Mouse (Mus musculus) ES-E14 (cell line): ENCODE measurements around the gene Csrp1. TPM values are rescaled to one million over a fixed set of nuclear protein-coding genes. Genes with fewer than 3 reads are reported as not detected.
A peak's percentile ranks its signal among the peaks of the same experiment; 100 is the strongest.

Experiments used
- DNase-seq: peaks from one replicate; pipeline ENCODE4 v3.0.0-alpha.2; 2013; ENCODE audit warnings: low read depth, low spot score
- H3K27ac ChIP-seq: 2 replicates; pipeline ENCODE4 v1.5.1; 2012; ENCODE audit warnings: low read depth, mild to moderate bottlenecking, low read length, moderate library complexity, mixed read lengths; ENCODE audit not compliant: poor library complexity, insufficient read depth, severe bottlenecking
- H3K36me3 ChIP-seq: 2 replicates; pipeline ENCODE4 v1.6.1; 2012; ENCODE audit warnings: mild to moderate bottlenecking, low read length, moderate library complexity, mixed read lengths; ENCODE audit not compliant: control insufficient read depth, poor library complexity, insufficient read depth, severe bottlenecking
- H3K4me1 ChIP-seq, 2 experiments: fragments of 150-350 bp in 1 of 2; sonication (generic) in 1 of 2; 2 replicates each; pipeline ENCODE4 v1.6.1; 2012; ENCODE audit warnings: low read length in 2 of 2, mild to moderate bottlenecking in 1 of 2, mixed read lengths in 1 of 2; ENCODE audit not compliant: control insufficient read depth in 2 of 2, insufficient read depth in 2 of 2, poor library complexity in 1 of 2
- H3K4me3 ChIP-seq, 2 experiments: fragments of 150-350 bp in 1 of 2; sonication (generic) in 1 of 2; 2 replicates each; pipeline ENCODE4 v1.5.1; 2012; ENCODE audit warnings: low read length in 2 of 2, low read depth in 1 of 2, mild to moderate bottlenecking in 1 of 2, mixed read lengths in 1 of 2; ENCODE audit not compliant: insufficient read depth in 1 of 2, poor library complexity in 1 of 2, severe bottlenecking in 1 of 2
- H3K9ac ChIP-seq: 2 replicates; pipeline ENCODE4 v1.6.1; 2012; ENCODE audit warnings: low read depth, mild to moderate bottlenecking, low read length, mixed read lengths; ENCODE audit not compliant: poor library complexity, insufficient read depth, severe bottlenecking
- H3K9me3 ChIP-seq: fragments of 150-350 bp; sonication (generic); 2 replicates; pipeline ENCODE4 v1.6.1; 2012; ENCODE audit warnings: low read depth, mild to moderate bottlenecking, low read length; ENCODE audit not compliant: control insufficient read depth, insufficient read depth
- CHD2 ChIP-seq: IDR thresholded peaks from 2 replicates; pipeline ENCODE4 v1.6.1; 2014; ENCODE audit warnings: mild to moderate bottlenecking, low read depth, low read length, inconsistent platforms
- HCFC1 ChIP-seq: IDR thresholded peaks from 2 replicates; pipeline ENCODE4 v1.6.1; 2012; ENCODE audit warnings: low read length, inconsistent platforms, borderline replicate concordance; ENCODE audit not compliant: insufficient read depth
- MAFK ChIP-seq: IDR thresholded peaks from 2 replicates; pipeline ENCODE4 v1.6.1; 2014; ENCODE audit warnings: mild to moderate bottlenecking, low read depth, low read length, inconsistent platforms; ENCODE audit not compliant: insufficient read depth
- ZC3H11A ChIP-seq: IDR thresholded peaks from 2 replicates; pipeline ENCODE4 v1.6.1; 2012; ENCODE audit warnings: low read depth, mild to moderate bottlenecking, inconsistent platforms, low read length, borderline replicate concordance
- ZNF384 ChIP-seq: IDR thresholded peaks from 2 replicates; pipeline ENCODE4 v1.6.1; 2012; ENCODE audit warnings: low read depth, low read length, inconsistent platforms
- in situ Hi-C, 2 experiments: fragments of 600-800 bp; cut with MboI; formaldehyde crosslinking; loops; one replicate each; pipeline ENCODE4 v1.15.1; 2025; ENCODE audit warnings: low sequenced_read_pairs in 2 of 2, inconsistent platforms in 1 of 2; ENCODE audit not compliant: unreplicated experiment in 2 of 2
- total RNA-seq: library from RNA; depleted of rRNA; stranded (reverse); fragments of 300-350 nt; gene quantifications from 2 replicates; pipeline ENCODE4 v1.2.3, GENCODE M21; 2012

Csrp1 gene
- total RNA-seq, 1 experiment, result 131 TPM

- no peaks in the 10 kb centered on the region for H3K36me3 ChIP-seq
- peak; percentile 79 for DNase-seq
- no peaks in the 10 kb centered on the region for H3K9me3 ChIP-seq
- peak overlapping the region; percentile 48 for H3K27ac ChIP-seq
- no peak overlapping the region for H3K9ac ChIP-seq
- peaks cover 7 to 32% of the 10 kb centered on the region in 2 experiments; a peak in 3 of 4 replicates for H3K4me1 ChIP-seq
- TF ChIP-seq HCFC1, result no peak
- no peak overlapping the region for H3K4me3 ChIP-seq
- in situ Hi-C loops, result no loop called here
Observed at GRCm38 (mm10) chr1:135792143-135792939, 72.5 kb downstream of the Csrp1 start.

DNA sequence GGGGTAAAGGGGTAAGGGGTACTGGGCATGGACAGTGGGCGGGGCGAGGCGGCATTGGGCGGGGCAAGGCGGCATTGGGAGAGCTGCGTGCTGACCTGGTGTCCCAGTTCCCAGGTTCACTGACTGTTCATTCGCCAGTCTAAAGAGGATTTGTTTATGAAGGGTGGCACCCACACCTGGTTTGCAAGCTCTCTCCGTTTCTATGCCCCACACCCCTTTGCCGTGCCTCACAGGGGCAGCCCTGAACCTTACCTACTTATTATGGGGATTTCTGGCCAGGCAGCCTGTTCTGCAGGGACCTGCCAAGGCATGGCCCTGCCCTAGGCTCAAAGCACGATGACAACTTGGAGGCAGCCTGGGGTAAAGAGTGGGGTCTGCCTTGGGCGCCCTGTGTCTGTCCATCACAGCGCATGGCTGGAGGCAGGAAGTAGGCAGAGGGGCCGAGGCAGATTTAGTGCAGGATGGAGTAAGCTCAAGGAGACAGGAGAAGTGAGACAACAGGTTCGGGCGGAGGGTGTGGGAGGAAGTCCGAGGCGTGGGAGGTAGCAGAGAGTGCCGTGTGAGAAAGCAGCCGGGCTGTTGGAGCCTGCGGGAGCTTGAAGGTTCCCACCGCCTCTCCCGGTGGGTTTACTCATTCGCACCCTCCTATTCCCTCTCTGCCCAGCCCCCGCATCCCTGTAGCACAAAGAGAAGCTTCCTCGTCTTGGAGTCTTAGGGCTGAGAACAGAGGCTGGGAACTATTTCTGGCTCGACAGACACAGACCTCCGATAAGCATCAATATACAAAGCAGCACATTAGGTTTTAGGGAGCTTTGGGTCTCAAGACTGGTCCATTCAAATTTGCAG is 73.7 kb downstream of the Csrp1 start:
- TF ChIP-seq CHD2, result no peak
- no peak for TF ChIP-seq ZNF384
- no peak for TF ChIP-seq MAFK
- TF ChIP-seq ZC3H11A, result no peak
- no peak for TF ChIP-seq HCFC1
- in situ Hi-C loops, result no loop called here
- Histone ChIP-seq H3K4me1 (peaks cover 7 to 32% of the 10 kb centered on the region in 2 experiments; a peak in 3 of 4 replicates), H3K36me3 (no peaks in the 10 kb centered on the region), H3K9me3 (no peaks in the 10 kb centered on the region), H3K9ac (peak overlapping the region; percentile 8; the same call in 1 of the 2 replicates), H3K4me3 (peak overlapping the region; percentile 40 to 46; a peak in 3 of 4 replicates), H3K27ac (no peak overlapping the region)
- DNase-seq, result no peak

DNA sequence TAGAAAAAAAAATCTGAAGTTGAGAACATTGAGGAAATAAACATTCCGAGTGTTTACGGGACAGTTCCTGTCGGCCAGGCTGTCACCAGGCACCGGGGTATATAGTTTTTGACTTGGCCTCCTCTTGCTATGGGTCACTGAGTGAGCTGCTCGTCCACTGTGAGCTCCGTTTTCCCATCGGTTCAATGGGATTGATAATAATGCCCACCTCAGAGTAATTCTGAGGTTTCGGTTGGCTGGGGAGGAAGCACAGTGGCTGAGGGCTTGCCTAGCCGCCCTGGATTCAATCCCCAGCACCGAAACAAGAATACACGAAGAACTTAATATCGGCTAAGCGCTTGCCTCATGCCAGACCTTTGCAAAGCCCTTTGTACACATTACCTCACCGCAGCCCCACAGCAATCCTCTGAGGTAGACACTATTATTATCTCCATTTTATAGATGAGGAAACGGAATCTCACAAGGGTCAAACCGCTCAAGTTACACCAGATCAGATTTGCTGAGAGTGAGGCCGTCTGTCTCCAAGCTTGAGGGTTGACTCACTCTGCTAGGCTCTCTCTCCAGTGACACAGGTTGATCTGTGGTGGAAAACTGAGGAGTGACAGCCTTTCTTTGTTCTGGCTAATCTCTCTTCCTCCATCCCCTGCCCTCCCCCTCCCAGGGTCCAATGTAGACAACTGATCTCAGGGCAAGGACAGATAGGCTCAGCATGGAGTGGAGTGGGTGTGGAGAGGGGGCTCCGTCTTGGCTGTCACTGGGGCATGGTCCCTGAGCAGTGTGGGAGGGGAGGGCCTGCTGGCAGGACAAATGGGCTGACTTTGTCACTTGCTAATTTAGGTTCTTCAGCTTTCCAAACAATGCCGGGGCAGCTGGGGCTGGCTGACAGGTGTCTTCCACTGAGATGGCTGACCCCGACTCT is 74.6 kb downstream of the Csrp1 start:
- Histone ChIP-seq H3K36me3 (no peaks in the 10 kb centered on the region), H3K9ac (no peak overlapping the region; the same call in 1 of the 2 replicates), H3K9me3 (no peaks in the 10 kb centered on the region), H3K4me3 (peak overlapping the region in 1 of 2 experiments; percentile 40; a peak in 2 of 4 replicates), H3K27ac (no peak overlapping the region), H3K4me1 (peaks cover 7 to 31% of the 10 kb centered on the region in 2 experiments; a peak in 3 of 4 replicates)
- TF ChIP-seq CHD2, result no peak
- TF ChIP-seq ZC3H11A, result no peak
- TF ChIP-seq HCFC1, result no peak
- no peak for TF ChIP-seq MAFK
- TF ChIP-seq ZNF384, result no peak
- no peak for DNase-seq
- in situ Hi-C loops, result no loop called here

DNA sequence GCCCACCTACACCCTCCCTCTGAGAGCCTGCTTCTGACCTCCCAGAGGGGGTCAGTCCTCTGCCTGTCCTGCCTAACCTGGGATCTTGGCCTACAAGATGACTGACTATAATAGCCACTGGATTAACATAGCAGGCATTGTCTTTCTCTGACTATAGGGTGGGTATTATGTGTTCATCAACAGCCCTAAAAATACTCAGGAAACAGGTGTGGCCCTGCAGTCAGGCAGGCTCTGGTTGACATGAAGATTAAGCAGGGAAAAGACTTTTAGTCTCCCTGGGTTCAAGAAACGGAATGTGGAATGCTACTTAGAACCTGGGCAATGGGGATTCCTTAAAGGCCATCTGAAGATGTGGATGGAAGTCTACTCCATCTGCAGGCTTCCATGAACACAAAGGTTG is 78.6 kb downstream of the Csrp1 start:
- Histone ChIP-seq H3K27ac (no peak overlapping the region), H3K4me1 (peaks cover 4 to 15% of the 10 kb centered on the region in 2 experiments; a peak in 3 of 4 replicates), H3K9ac (no peak overlapping the region), H3K4me3 (no peak overlapping the region), H3K36me3 (no peaks in the 10 kb centered on the region), H3K9me3 (no peaks in the 10 kb centered on the region)
- DNase-seq, result no peak
- in situ Hi-C loops, result no loop called here
- TF ChIP-seq ZC3H11A (no peak), CHD2 (no peak), MAFK (no peak), HCFC1 (no peak)
